Mouse (Mus musculus) lung, adult 10 weeks (tissue): ENCODE data around the gene Skap1. TPM values are rescaled to one million over a fixed set of nuclear protein-coding genes. Genes with fewer than 3 reads are reported as not detected.

Experiments used
- polyA plus RNA-seq: library from polyadenylated mRNA; stranded (reverse); fragments of 350-450 nt; fragmentation: Illumina TruSeq; extraction: RNeasy Lipid Tissue Mini Kit (QIAGEN cat#74804); gene quantifications from one replicate; pipeline ENCODE4 v1.2.3, GENCODE M21; 2014; ENCODE audit warnings: low read depth, low replicate concordance; ENCODE audit not compliant: insufficient read depth

The Skap1 gene
- polyA plus RNA-seq: 8.4 TPM

GRCm38 (mm10) chr11:96463986-96464715 lies at the start of gene Skap1:
Skap1 (plus strand) TSS chr11:96464593.

GRCm38 (mm10) chr11:96776968-96777962 lies 312.9 kb downstream of the Skap1 start, which contains the start of gene Snx11:
Snx11 (minus strand) TSS chr11:96777559.

GRCm38 (mm10) chr11:96788871-96789795 lies 324.7 kb downstream of the Skap1 start, which contains the start of gene Cbx1:
Cbx1 (plus strand) TSS chr11:96789127.

Other genes with a start within 250 kb of the Skap1 start
- gene Hoxb9, start 193.1 kb upstream of the Skap1 start, polyA plus RNA-seq: not detected
- gene Hoxb8, start 182.7 kb upstream of the Skap1 start, polyA plus RNA-seq: 0.17 TPM
- gene Hoxb7, start 178.0 kb upstream of the Skap1 start, polyA plus RNA-seq: 1.9 TPM
- 6.4 TPM for gene Hoxb6, start 172.1 kb upstream of the Skap1 start, polyA plus RNA-seq
- gene Hoxb5, start 161.3 kb upstream of the Skap1 start, polyA plus RNA-seq: 14.2 TPM
- 4.7 TPM for gene Hoxb4, start 146.3 kb upstream of the Skap1 start, polyA plus RNA-seq
- gene Hoxb3, start 141.3 kb upstream of the Skap1 start, polyA plus RNA-seq: 2.9 TPM
- gene Hoxb2, start 114.1 kb upstream of the Skap1 start, polyA plus RNA-seq: 9.5 TPM
- not detected for gene Hoxb1, start 98.8 kb upstream of the Skap1 start, polyA plus RNA-seq